Mouse (Mus musculus): Measurements from ENCODE around the gene Actr1a.

Gene Actr1a

GRCm38 (mm10) chr19:46350168-46350932 lies 45.2 kb downstream of the Actr1a start, which contains the start of gene 2310034G01Rik:
Gene 2310034G01Rik, minus strand, starts transcription at chr19:46350302.
- DNase-seq (ENCODE audit: low spot score), result no peak

GRCm38 (mm10) chr19:46349550-46349949 lies 46.0 kb downstream of the Actr1a start:
- DNase-seq (ENCODE audit: low spot score), result no peak

GRCm38 (mm10) chr19:46348761-46349458 lies 46.6 kb downstream of the Actr1a start:
- peak; percentile 71 for DNase-seq (ENCODE audit: low spot score)

- no peak for DNase-seq (ENCODE audit: low spot score)
These were observed 47.4 kb downstream of the Actr1a start for GRCm38 (mm10) chr19:46347936-46348668.

GRCm38 (mm10) chr19:46347146-46347545 lies 48.4 kb downstream of the Actr1a start:
- no peak for DNase-seq (ENCODE audit: low spot score)

GRCm38 (mm10) chr19:46344710-46345419 lies 50.7 kb downstream of the Actr1a start:
- DNase-seq (ENCODE audit: low spot score), result no peak

GRCm38 (mm10) chr19:46339287-46339971 lies 56.1 kb downstream of the Actr1a start:
- peak; percentile 55 for DNase-seq (ENCODE audit: low spot score)

- no peak for DNase-seq (ENCODE audit: low spot score)
These were observed 56.6 kb downstream of the Actr1a start for GRCm38 (mm10) chr19:46338942-46339286.

- peak; percentile 90 for DNase-seq (ENCODE audit: low spot score)
These were observed 57.1 kb downstream of the Actr1a start, which contains the start of gene Cuedc2 for GRCm38 (mm10) chr19:46338331-46338936. Gene Cuedc2, minus strand, starts transcription at chr19:46338702.

- DNase-seq (ENCODE audit: low spot score), result no peak
These were observed 57.7 kb downstream of the Actr1a start for GRCm38 (mm10) chr19:46337719-46338330.

GRCm38 (mm10) chr19:46333906-46334305 lies 61.6 kb downstream of the Actr1a start:
- no peak for DNase-seq (ENCODE audit: low spot score)

- no peak for DNase-seq (ENCODE audit: low spot score)
These were observed 62.7 kb downstream of the Actr1a start for GRCm38 (mm10) chr19:46332721-46333339.

GRCm38 (mm10) chr19:46331936-46332335 lies 63.6 kb downstream of the Actr1a start:
- DNase-seq (ENCODE audit: low spot score), result no peak

GRCm38 (mm10) chr19:46331326-46331725 lies 64.2 kb downstream of the Actr1a start:
- DNase-seq (ENCODE audit: low spot score), result no peak

GRCm38 (mm10) chr19:46330696-46331095 lies 64.9 kb downstream of the Actr1a start:
- DNase-seq (ENCODE audit: low spot score), result no peak

- peak; percentile 71 for DNase-seq (ENCODE audit: low spot score)
These were observed 65.6 kb downstream of the Actr1a start for GRCm38 (mm10) chr19:46329951-46330350.

- DNase-seq (ENCODE audit: low spot score), result no peak
These were observed 66.4 kb downstream of the Actr1a start for GRCm38 (mm10) chr19:46329031-46329641.

- DNase-seq (ENCODE audit: low spot score), result peak; percentile 93
These were observed 67.2 kb downstream of the Actr1a start, which contains the start of gene Fbxl15 for GRCm38 (mm10) chr19:46328081-46329030. Gene Fbxl15, plus strand, starts transcription at chr19:46328184.

Data from ovary, adult 18-20 months (tissue).